Mouse (Mus musculus) CH12.LX (cell line): ENCODE measurements around the gene Zfand2a.

ENCODE experiments used
- CHD2 ChIP-seq: IDR thresholded peaks from 2 replicates; pipeline ENCODE4 v1.6.1; 2011; ENCODE audit warnings: low read length, improper control_type of control experiment
- CTCF ChIP-seq, 2 experiments: IDR thresholded peaks in 1 of 2; conservative IDR thresholded peaks in 1 of 2; 2 replicates each; pipeline ENCODE4 v1.5.1; 2011 to 2012; ENCODE audit warnings: low read depth in 2 of 2, low read length in 2 of 2, improper control_type of control experiment in 1 of 2, inconsistent platforms in 1 of 2, mild to moderate bottlenecking in 1 of 2, moderate library complexity in 1 of 2
- NELFE ChIP-seq: IDR thresholded peaks from 2 replicates; pipeline ENCODE4 v1.6.1; 2011; ENCODE audit warnings: low read depth, low read length, improper control_type of control experiment
- POLR2A ChIP-seq: IDR thresholded peaks from 2 replicates; pipeline ENCODE4 v1.6.1; 2011; ENCODE audit warnings: low read depth, mild to moderate bottlenecking, improper control_type of control experiment, low read length
- TCF12 ChIP-seq: IDR thresholded peaks from 2 replicates; pipeline ENCODE4 v1.6.1; 2014; ENCODE audit warnings: low read depth, mild to moderate bottlenecking, inconsistent platforms, low read length, improper control_type of control experiment

DNA sequence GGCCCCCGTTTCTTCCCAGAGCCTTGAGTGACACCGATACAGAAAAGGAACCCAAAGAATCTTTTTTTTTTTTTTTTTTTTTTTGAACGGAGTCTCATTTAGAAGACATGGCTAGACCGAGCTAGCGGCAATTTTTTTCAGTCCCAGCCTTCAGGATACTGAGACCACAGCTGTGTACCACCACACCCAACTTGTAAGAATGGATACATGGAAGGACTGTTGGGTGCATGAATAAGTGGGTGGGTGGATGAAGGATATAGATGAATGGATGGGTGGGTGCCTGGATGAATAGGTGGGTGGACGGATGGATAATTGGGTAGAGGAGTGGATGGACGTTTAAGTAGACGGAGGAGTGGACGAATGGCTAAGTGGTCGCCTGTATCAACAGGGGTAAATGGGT, 24.4 kb downstream of the Zfand2a start:
- TF ChIP-seq CTCF (conservative IDR thresholded peaks at IDR 0.05 in 1 of 2, IDR thresholded peaks at IDR 0.05 in 1 of 2; ENCODE audit: low read depth in 2 of 2, low read length in 2 of 2) (no peak), POLR2A (no peak), NELFE (no peak), CHD2 (no peak), TCF12 (no peak)
